23 mouse cellular contexts compared by ENCODE assay signal in the genomic region with DNA sequence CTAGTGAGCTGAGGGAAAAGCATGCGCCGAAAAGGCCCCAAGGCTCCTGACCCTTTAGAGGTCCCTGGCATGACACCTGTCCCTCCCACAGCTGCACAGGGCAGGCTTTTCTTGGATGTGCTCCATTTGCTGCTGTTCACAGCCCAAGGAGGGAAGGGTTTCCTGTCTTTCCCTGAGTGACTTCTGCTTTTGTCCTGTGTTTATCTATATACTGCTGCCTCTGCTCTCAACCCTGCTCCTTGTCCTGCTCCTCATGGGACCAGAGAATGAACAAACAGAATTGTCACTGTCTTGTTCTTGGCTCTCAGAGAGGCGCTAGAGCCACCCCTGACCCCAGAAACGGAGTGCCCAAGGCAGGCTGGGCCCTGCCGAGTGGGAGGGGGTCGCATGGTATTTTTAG. TPM values are rescaled to one million over a fixed set of nuclear protein-coding genes. Genes with fewer than 3 reads are reported as not detected.
DNase-seq lines count a peak whose midpoint lies in the region; ATAC-seq and TF ChIP-seq lines count a peak whose summit lies in the region.
"Had no signal": no experiment of that assay in that cellular context is flagged by ENCODE, and none has a peak within 500 bp of the region (broad histone marks: within the 10 kb centered on the region; RNA-seq: fewer than 3 reads in every experiment).

No protein-coding gene starts in this region.

- no peak overlapping the region for H3K9ac ChIP-seq in lung, embryonic 14.5 days
- no peak overlapping the region for H3K9ac ChIP-seq in intestine, postnatal 0 days (ENCODE audit: low read depth, low read length)
- H3K9ac ChIP-seq: forebrain, postnatal 0 days; limb, embryonic 13.5 days; liver, embryonic 13.5 days; midbrain, embryonic 13.5 days had no signal

- intact Hi-C loops in heart, postnatal 25 days (cut with DNase I): no loop called here

- DNase-seq in heart, embryonic 10.5 days (ENCODE audit: low spot score): no peak
- DNase-seq in heart, postnatal 25 days (ENCODE audit: low spot score): no peak
- peak; percentile 20 for DNase-seq in lung, embryonic 14.5 days
- DNase-seq in lung, postnatal 4 days: no peak
- DNase-seq in gastrocnemius, postnatal 10 days: no peak
- DNase-seq: adrenal gland, postnatal 14 days; cerebellum, adult 8-10 months; forebrain, postnatal 0 days; gastrocnemius, postnatal 25 days; heart, adult 2 months; heart, postnatal 36 days; liver, embryonic 13.5 days; lung, adult 2 months had no signal

- no peak overlapping the region for H3K4me2 ChIP-seq in lung, embryonic 14.5 days
- H3K4me2 ChIP-seq in intestine, postnatal 0 days (replicated peaks; ENCODE audit: low read depth): no peak overlapping the region
- H3K4me2 ChIP-seq: limb, embryonic 13.5 days; liver, embryonic 13.5 days; midbrain, embryonic 13.5 days had no signal

- no peak for ATAC-seq in lung, embryonic 14.5 days (ENCODE audit: insufficient read depth)
- no peak for ATAC-seq in intestine, postnatal 0 days
- ATAC-seq: forebrain, postnatal 0 days; hindbrain, embryonic 16.5 days; intestine, embryonic 16.5 days; midbrain, embryonic 13.5 days had no signal

- H3K9me3 ChIP-seq in heart, embryonic 10.5 days: no peaks in the 10 kb centered on the region
- no peaks in the 10 kb centered on the region for H3K9me3 ChIP-seq in lung, embryonic 14.5 days (ENCODE audit: low read depth, low read length)
- H3K9me3 ChIP-seq in E14TG2a.4 (ENCODE audit: low read length): no peaks in the 10 kb centered on the region
- H3K9me3 ChIP-seq in intestine, postnatal 0 days (ENCODE audit: control insufficient read depth): no peaks in the 10 kb centered on the region
- H3K9me3 ChIP-seq: G1E; limb, embryonic 13.5 days; liver, embryonic 13.5 days; midbrain, embryonic 13.5 days had no signal

- 0 out of 2 replicates have a peak, but pooled peaks cover 5% of the 10 kb centered on the region for H3K27me3 ChIP-seq in heart, embryonic 10.5 days (ENCODE audit: insufficient read depth, poor library complexity, severe bottlenecking)
- no peaks in the 10 kb centered on the region for H3K27me3 ChIP-seq in lung, embryonic 14.5 days (ENCODE audit: insufficient read depth, low read length)
- H3K27me3 ChIP-seq in E14TG2a.4 (ENCODE audit: insufficient read depth, low read length): peaks cover 26% of the 10 kb centered on the region
- 0 out of 2 replicates have a peak, but pooled peaks cover 4% of the 10 kb centered on the region for H3K27me3 ChIP-seq in intestine, postnatal 0 days (replicated peaks; ENCODE audit: control insufficient read depth, insufficient read depth, low read length)
- H3K27me3 ChIP-seq: limb, embryonic 13.5 days; liver, embryonic 13.5 days; midbrain, embryonic 13.5 days had no signal

- no peaks in the 10 kb centered on the region for H3K36me3 ChIP-seq in heart, embryonic 10.5 days
- no peaks in the 10 kb centered on the region for H3K36me3 ChIP-seq in lung, embryonic 14.5 days (ENCODE audit: insufficient read depth)
- H3K36me3 ChIP-seq in E14TG2a.4 (ENCODE audit: insufficient read depth, low read length): no peaks in the 10 kb centered on the region
- H3K36me3 ChIP-seq in intestine, postnatal 0 days (ENCODE audit: control insufficient read depth, insufficient read depth): no peaks in the 10 kb centered on the region
- H3K36me3 ChIP-seq: G1E; limb, embryonic 13.5 days; liver, embryonic 13.5 days; midbrain, embryonic 13.5 days had no signal

- H3K4me1 ChIP-seq in heart, embryonic 10.5 days: peaks cover 33% of the 10 kb centered on the region
- peaks cover 4% of the 10 kb centered on the region; the same call in 1 of the 2 replicates for H3K4me1 ChIP-seq in lung, embryonic 14.5 days (ENCODE audit: insufficient read depth)
- H3K4me1 ChIP-seq in E14TG2a.4 (replicated peaks; ENCODE audit: low read depth, low read length): peaks cover 85% of the 10 kb centered on the region
- peaks cover 9% of the 10 kb centered on the region for H3K4me1 ChIP-seq in bone marrow macrophage, adult 2 months (ENCODE audit: control insufficient read depth, insufficient read depth, low read length)
- no peaks in the 10 kb centered on the region for H3K4me1 ChIP-seq in intestine, postnatal 0 days (replicated peaks; ENCODE audit: control insufficient read depth, insufficient read depth, low read length)
- H3K4me1 ChIP-seq: liver, embryonic 13.5 days had no signal

- no peak for TF ChIP-seq POLR2A in bone marrow macrophage, adult 2 months (IDR thresholded peaks at IDR 0.05; ENCODE audit: borderline replicate concordance, low read depth, low read length)

- peak overlapping the region; percentile 60 for H3K27ac ChIP-seq in heart, embryonic 10.5 days
- no peak overlapping the region for H3K27ac ChIP-seq in lung, embryonic 14.5 days (ENCODE audit: low read depth)
- 0 out of 2 replicates have a peak overlapping the region, but pooled peaks have one; percentile 1 for H3K27ac ChIP-seq in bone marrow macrophage, adult 2 months (ENCODE audit: insufficient read depth, low read depth, low read length)
- H3K27ac ChIP-seq in intestine, postnatal 0 days (ENCODE audit: low read depth, low read length): no peak overlapping the region
- H3K27ac ChIP-seq: heart, adult 2 months; layer of hippocampus, adult 2 months; limb, embryonic 13.5 days; liver, embryonic 13.5 days; midbrain, embryonic 13.5 days had no signal

- no peak for TF ChIP-seq CTCF in lung, embryonic 14.5 days (IDR thresholded peaks at IDR 0.05; ENCODE audit: low read depth)
- TF ChIP-seq CTCF in E14TG2a.4 (conservative IDR thresholded peaks at IDR 0.05; ENCODE audit: low read length): no peak
- TF ChIP-seq CTCF in bone marrow macrophage, adult 2 months (IDR thresholded peaks at IDR 0.05; ENCODE audit: low read depth, low read length): no peak
- TF ChIP-seq CTCF in intestine, postnatal 0 days (IDR thresholded peaks at IDR 0.05; ENCODE audit: low read depth): no peak

- H3K4me3 ChIP-seq in heart, embryonic 10.5 days: no peak overlapping the region
- no peak overlapping the region for H3K4me3 ChIP-seq in lung, embryonic 14.5 days (ENCODE audit: low read depth, low read length)
- H3K4me3 ChIP-seq in E14TG2a.4 (replicated peaks; ENCODE audit: low read length): 0 out of 2 replicates have a peak overlapping the region, but pooled peaks have one; percentile 26
- H3K4me3 ChIP-seq in bone marrow macrophage, adult 2 months (ENCODE audit: insufficient read depth, low read length): no peak overlapping the region
- H3K4me3 ChIP-seq in intestine, postnatal 0 days (ENCODE audit: low read depth, low read length): no peak overlapping the region
- H3K4me3 ChIP-seq: heart, adult 2 months; layer of hippocampus, adult 2 months; limb, embryonic 13.5 days; liver, embryonic 13.5 days; midbrain, embryonic 13.5 days had no signal

- WGBS in heart, embryonic 10.5 days: 37% methylated on average over 6 of the region's 6 CpGs
- WGBS in lung, embryonic 14.5 days: 25% methylated on average over 6 of the region's 6 CpGs
- 56% methylated on average over 6 of the region's 6 CpGs for WGBS in intestine, postnatal 0 days

RNA-seq across cellular contexts. Expression of a gene that starts 17.0 kb away (rescaled TPM):
- polyA plus RNA-seq in heart, embryonic 10.5 days (2016; fragmentation: Nextera tagmentation; extraction: Ambion mirVana): 1.4 and 1.7 TPM in 2 replicates
- total RNA-seq in heart, postnatal 25 days (2021): 10 to 100 TPM; 25.2 to 28.6 TPM
- polyA plus RNA-seq in lung, embryonic 14.5 days (2014; fragmentation: Nextera tagmentation; extraction: Ambion mirVana): 0.26 and 0.30 TPM in 2 replicates
- polyA plus RNA-seq in bone marrow macrophage, adult 2 months (2012; ENCODE audit: insufficient read depth, insufficient read length, missing spikeins): not detected in 2 replicates
- 10 to 100 TPM; 21.6 to 33.9 TPM for total RNA-seq in gastrocnemius, postnatal 10 days (2021)
- 0.58 and 0.76 TPM in 2 replicates for polyA plus RNA-seq in intestine, postnatal 0 days (2015; fragmentation: Nextera tagmentation; extraction: Ambion mirVana)
- total RNA-seq: G1E; megakaryocyte progenitor cell, adult 5-6 weeks had no signal
- polyA plus RNA-seq: G1E had no signal

Comparison
In these comparisons a context has a peak if more than half of its experiments do, and no peak if none do; other contexts are left out.
1. H3K27ac ChIP-seq: peak in heart, embryonic 10.5 days (single experiment) and bone marrow macrophage, adult 2 months (single experiment); none in lung, embryonic 14.5 days (single experiment) and intestine, postnatal 0 days (single experiment).